Mouse (Mus musculus): ENCODE results near the gene Zbtb37. TPM values are rescaled to one million over a fixed set of nuclear protein-coding genes. Genes with fewer than 3 reads are reported as not detected.
"Not testable (repeated sequence)": the region's sequence is repeated elsewhere in the genome, so short reads cannot be mapped to it uniquely, and the experiment has no call there.

Zbtb37 gene
- polyA plus RNA-seq, 1 experiment: not detected

DNA sequence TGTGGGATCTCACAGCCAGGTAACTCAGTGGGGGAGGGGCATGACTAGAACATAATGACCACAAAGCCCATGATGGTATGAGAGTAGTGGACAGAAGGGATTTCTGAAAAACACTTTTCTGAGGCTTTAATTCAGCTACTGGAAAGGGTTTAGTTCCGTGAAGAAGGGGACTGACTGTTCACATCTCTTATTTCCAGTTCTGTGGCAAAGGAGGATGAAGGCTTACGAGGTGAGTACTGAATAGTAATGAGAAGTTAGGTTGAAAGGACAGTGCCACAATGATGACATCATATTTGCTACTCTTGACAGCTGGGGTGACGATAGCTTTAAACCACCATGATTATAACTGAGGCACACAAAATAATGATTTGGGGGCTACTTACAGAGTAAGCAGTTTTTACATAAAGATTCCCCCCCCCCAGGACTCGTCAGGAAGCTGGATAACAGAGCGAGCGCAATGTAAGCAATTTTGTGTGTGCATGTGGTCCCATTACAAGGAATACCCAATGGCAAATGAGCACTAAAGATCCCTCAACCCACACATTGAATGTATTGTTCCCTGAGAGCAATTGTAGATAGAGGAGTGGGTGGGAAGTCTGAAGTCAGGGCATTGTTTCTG is 1.2 kb upstream of the Zbtb37 start:
- peaks cover 72% of the 10 kb centered on the region for H3K36me3 ChIP-seq (ENCODE audit: control insufficient read depth)
- H3K4me3 ChIP-seq (replicated peaks): peak overlapping the region; percentile 97
- no peaks in the 10 kb centered on the region for H3K9me3 ChIP-seq (ENCODE audit: control insufficient read depth, low read length)
- H3K4me1 ChIP-seq (ENCODE audit: control insufficient read depth): peaks cover 71% of the 10 kb centered on the region
- no peaks in the 10 kb centered on the region for H3K27me3 ChIP-seq (ENCODE audit: control insufficient read depth)
- TF ChIP-seq GATA1 (IDR thresholded peaks at IDR 0.05; ENCODE audit: low read length): no peak

DNA sequence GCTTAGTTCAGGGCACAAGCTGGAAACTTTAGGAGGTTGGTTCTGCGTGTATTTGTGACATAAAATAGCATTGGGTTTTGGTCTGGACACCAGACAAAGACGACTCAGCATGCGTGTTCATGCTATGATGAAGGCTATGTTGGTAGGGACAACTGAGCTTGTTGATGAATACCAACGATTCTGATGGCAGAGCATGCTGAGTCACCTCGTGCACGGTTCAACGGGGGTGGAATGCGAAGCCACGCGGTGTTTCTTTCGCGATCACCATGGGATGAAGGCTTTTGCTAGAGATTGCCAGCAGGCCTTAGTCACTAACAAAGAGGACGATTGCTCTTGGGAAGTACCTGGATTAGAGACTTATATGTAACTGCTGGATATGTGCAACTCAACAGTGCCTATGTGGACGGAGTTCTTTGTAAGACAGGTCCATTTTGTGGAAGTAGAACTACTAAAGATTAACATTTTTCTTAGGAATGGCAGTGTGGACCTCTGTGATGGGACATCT is 684 bp upstream of the Zbtb37 start:
- H3K4me3 ChIP-seq (replicated peaks): peak overlapping the region; percentile 97
- TF ChIP-seq TAL1 (IDR thresholded peaks at IDR 0.05; ENCODE audit: low read length) (no peak), GATA1 (IDR thresholded peaks at IDR 0.05; ENCODE audit: low read length) (no peak)
- no peaks in the 10 kb centered on the region for H3K9me3 ChIP-seq (ENCODE audit: control insufficient read depth, low read length)
- peaks cover 72% of the 10 kb centered on the region for H3K4me1 ChIP-seq (ENCODE audit: control insufficient read depth)
- H3K36me3 ChIP-seq (ENCODE audit: control insufficient read depth): peaks cover 67% of the 10 kb centered on the region
- no peaks in the 10 kb centered on the region for H3K27me3 ChIP-seq (ENCODE audit: control insufficient read depth)

DNA sequence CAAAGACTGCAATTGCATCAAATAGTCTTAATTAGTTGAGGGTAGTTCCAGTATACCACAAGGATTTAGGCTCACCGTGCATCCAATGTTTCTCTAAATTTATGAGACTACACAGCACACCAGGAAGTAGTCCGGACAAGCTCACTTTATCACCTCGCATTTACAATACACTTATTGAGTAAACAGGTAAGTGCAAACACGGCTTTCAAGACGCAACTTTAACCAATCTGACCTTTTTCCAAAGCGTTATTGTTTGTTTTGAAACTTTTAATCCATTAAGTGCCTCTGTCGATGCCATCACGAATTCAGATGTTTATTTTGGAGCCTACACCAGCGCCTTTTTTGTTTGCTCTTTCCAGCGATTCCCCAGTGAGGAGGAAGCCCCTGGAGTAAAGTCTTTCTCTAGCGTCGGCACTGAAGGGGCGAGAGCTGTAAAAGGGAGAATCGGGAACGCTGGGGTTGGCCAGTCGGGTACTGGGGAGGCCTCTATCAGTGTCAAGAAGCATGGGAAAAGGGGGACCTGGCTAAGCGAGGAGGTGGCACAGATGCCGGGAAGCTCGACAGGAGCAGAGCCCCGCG is 704 bp downstream of the Zbtb37 start:
- no peaks in the 10 kb centered on the region for H3K27me3 ChIP-seq (ENCODE audit: control insufficient read depth)
- no peaks in the 10 kb centered on the region for H3K9me3 ChIP-seq (ENCODE audit: control insufficient read depth, low read length)
- no peak for TF ChIP-seq TAL1 (IDR thresholded peaks at IDR 0.05; ENCODE audit: low read length)
- no peak for TF ChIP-seq GATA1 (IDR thresholded peaks at IDR 0.05; ENCODE audit: low read length)
- H3K4me3 ChIP-seq (replicated peaks): peak overlapping the region; percentile 97
- H3K4me1 ChIP-seq (ENCODE audit: control insufficient read depth): peaks cover 63% of the 10 kb centered on the region
- peaks cover 58% of the 10 kb centered on the region for H3K36me3 ChIP-seq (ENCODE audit: control insufficient read depth)

DNA sequence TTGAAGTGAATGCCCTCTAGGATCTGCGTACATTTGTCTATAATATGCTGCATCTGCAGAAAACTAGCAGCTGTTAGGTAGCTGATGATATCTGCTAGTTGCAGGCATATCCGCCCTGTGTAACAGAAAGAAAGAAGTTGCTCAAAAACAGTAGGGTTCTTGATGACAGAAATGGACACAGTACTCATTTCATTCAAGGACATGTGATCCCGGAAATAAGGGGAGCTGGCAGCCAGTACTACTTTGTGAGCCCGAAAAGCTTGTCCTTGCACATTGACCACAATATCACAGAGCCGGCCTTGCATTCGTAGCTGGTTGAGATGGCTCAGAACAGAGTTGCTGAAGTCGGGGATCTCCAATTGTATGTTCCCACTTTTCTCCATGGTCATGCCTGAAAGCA is 2.3 kb downstream of the Zbtb37 start:
- no peak for TF ChIP-seq TAL1 (IDR thresholded peaks at IDR 0.05; ENCODE audit: low read length)
- no peak for TF ChIP-seq GATA1 (IDR thresholded peaks at IDR 0.05; ENCODE audit: low read length)
- Histone ChIP-seq H3K9me3 (ENCODE audit: control insufficient read depth, low read length) (no peaks in the 10 kb centered on the region), H3K27me3 (ENCODE audit: control insufficient read depth) (no peaks in the 10 kb centered on the region), H3K36me3 (ENCODE audit: control insufficient read depth) (peaks cover 42% of the 10 kb centered on the region), H3K4me1 (ENCODE audit: control insufficient read depth) (peaks cover 52% of the 10 kb centered on the region), H3K4me3 (replicated peaks) (no peak overlapping the region)

DNA sequence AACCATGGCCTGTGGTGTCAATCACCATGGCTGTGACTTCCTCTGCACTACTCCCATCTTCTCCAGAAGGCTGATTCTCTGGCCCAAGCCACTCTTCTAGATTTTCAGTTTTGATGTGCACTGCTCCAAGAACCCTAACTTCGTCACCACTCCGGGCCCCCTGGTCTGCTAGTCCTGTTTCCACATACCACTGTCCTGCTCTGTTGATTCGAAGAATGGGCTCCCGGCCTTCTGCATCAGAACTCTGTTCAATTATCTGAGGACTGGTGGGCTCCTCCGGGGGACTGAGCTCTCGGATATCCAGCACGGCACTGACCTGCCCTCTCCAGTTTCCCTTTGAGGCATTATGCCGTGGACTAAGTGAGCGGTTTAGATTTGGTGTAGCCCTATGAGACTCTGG is 2.8 kb downstream of the Zbtb37 start:
- H3K27me3 ChIP-seq (ENCODE audit: control insufficient read depth): no peaks in the 10 kb centered on the region
- peaks cover 47% of the 10 kb centered on the region for H3K4me1 ChIP-seq (ENCODE audit: control insufficient read depth)
- peaks cover 37% of the 10 kb centered on the region for H3K36me3 ChIP-seq (ENCODE audit: control insufficient read depth)
- TF ChIP-seq GATA1 (IDR thresholded peaks at IDR 0.05; ENCODE audit: low read length): no peak
- no peak for TF ChIP-seq TAL1 (IDR thresholded peaks at IDR 0.05; ENCODE audit: low read length)
- H3K9me3 ChIP-seq (ENCODE audit: control insufficient read depth, low read length): no peaks in the 10 kb centered on the region
- H3K4me3 ChIP-seq (replicated peaks): no peak overlapping the region

DNA sequence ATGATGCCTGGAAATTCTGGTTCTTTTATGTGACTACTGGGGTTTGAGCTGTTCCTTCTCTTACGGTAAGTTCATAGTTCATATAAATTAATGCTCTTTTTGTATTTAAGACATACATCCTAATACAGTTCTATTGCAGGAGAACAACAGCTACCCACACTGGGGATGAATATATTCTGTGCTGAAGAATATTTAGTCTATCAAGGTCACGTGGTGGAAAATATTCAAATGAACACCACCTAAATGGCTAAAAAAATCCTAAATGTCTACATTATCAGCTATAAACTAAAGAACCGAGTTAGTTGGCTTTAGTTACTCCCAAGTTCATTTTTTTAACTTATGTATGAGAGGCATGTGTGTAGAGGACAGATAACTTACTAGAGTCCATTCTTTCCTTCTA is 4.6 kb downstream of the Zbtb37 start:
- Histone ChIP-seq H3K36me3 (ENCODE audit: control insufficient read depth) (peaks cover 20% of the 10 kb centered on the region), H3K27me3 (ENCODE audit: control insufficient read depth) (no peaks in the 10 kb centered on the region), H3K4me3 (replicated peaks) (no peak overlapping the region), H3K4me1 (ENCODE audit: control insufficient read depth) (peaks cover 33% of the 10 kb centered on the region), H3K9me3 (ENCODE audit: control insufficient read depth, low read length) (no peaks in the 10 kb centered on the region)
- no peak for TF ChIP-seq GATA1 (IDR thresholded peaks at IDR 0.05; ENCODE audit: low read length)
- TF ChIP-seq TAL1 (IDR thresholded peaks at IDR 0.05; ENCODE audit: low read length): no peak

DNA sequence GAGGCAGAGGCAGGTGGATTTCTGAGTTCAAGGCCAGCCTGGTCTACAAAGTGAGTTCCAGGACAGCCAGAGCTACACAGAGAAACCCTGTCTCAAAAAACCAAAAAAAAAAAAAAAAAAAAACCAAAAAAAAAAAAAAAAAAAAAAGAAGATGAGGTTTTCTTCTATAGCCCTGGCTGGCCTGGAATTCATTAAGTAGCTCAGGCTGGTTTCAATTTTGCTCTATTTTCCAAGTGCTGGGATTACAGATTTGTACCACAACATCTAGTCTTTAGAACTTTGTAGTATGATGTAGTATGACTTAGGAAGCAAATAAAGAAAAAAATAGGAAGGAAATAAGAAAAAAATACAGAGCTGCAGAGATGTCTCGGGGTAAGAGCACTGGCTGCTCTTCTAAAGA is 6.2 kb downstream of the Zbtb37 start:
- not testable (repeated sequence) for H3K4me3 ChIP-seq (replicated peaks); H3K27me3 ChIP-seq (ENCODE audit: control insufficient read depth); H3K9me3 ChIP-seq (ENCODE audit: control insufficient read depth, low read length)
- Histone ChIP-seq H3K36me3 (ENCODE audit: control insufficient read depth) (peaks cover 20% of the 10 kb centered on the region), H3K4me1 (ENCODE audit: control insufficient read depth) (peaks cover 21% of the 10 kb centered on the region)

DNA sequence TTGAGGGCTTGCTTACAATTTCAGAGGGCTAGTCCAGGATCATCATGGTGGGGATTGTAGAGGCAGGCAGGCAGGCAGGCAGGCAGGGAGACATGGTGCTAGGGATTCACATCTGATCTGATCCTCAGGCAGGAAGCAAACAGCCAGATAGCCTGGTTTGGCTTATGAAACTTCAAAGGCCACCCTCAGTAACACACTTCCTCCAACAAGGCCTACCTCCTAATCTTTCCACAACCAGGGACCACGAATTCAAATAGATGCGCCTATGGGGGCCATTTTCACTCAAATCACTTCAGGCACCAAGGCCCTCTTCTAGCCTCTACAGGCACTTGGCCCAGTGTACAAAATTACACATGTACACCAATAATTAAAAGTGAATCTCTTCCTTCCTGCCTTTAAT is 7.5 kb downstream of the Zbtb37 start:
- H3K4me1 ChIP-seq (ENCODE audit: control insufficient read depth): peaks cover 9% of the 10 kb centered on the region
- H3K27me3 ChIP-seq (ENCODE audit: control insufficient read depth): no peaks in the 10 kb centered on the region
- no peaks in the 10 kb centered on the region for H3K9me3 ChIP-seq (ENCODE audit: control insufficient read depth, low read length)
- H3K4me3 ChIP-seq (replicated peaks): no peak overlapping the region
- peaks cover 16% of the 10 kb centered on the region for H3K36me3 ChIP-seq (ENCODE audit: control insufficient read depth)
- no peak for TF ChIP-seq TAL1 (IDR thresholded peaks at IDR 0.05; ENCODE audit: low read length)
- TF ChIP-seq GATA1 (IDR thresholded peaks at IDR 0.05; ENCODE audit: low read length): no peak

DNA sequence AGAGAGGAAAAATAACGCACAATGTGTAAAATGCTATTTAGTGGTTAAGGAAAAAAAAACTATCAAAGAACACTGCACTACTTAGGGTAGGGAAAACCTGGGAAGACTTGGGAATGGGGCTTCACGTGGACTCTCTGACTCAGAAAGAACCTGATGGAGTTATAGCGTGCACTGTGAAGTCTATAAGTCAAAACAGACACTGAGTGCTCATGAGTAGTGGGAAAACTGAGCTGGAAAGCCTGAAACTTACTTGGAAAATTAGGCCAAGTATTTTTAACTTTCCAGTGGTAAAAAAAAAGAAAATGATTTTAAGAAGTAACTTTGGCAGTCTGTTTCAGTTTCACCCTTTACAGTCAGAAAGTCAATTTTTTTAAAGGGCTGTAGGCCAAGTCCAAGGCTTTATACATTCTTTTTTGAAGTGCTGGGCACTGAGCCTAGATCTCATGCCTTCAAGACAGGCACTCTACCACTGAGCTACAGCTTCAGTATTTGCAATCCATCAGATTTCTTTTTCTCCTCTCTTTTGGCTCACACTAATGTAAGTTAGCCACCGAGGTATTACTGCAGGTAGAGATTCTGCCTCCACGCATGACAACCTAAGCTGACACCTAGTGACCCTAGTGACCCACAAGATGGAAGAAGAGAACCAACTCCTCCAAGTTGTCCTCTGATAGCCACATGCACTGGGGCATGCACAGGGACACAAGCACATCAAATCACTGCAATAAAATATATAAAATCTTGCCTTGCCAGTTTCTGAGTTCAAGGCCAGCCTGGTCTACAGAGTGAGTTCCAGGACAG is 9.0 kb downstream of the Zbtb37 start:
- no peak for TF ChIP-seq TAL1 (IDR thresholded peaks at IDR 0.05; ENCODE audit: low read length)
- no peak for TF ChIP-seq GATA1 (IDR thresholded peaks at IDR 0.05; ENCODE audit: low read length)
- Histone ChIP-seq H3K27me3 (ENCODE audit: control insufficient read depth) (no peaks in the 10 kb centered on the region), H3K36me3 (ENCODE audit: control insufficient read depth) (peaks cover 5% of the 10 kb centered on the region; the same call in 1 of the 2 replicates), H3K4me1 (ENCODE audit: control insufficient read depth) (peaks cover 3% of the 10 kb centered on the region), H3K9me3 (ENCODE audit: control insufficient read depth, low read length) (no peaks in the 10 kb centered on the region), H3K4me3 (replicated peaks) (no peak overlapping the region)
